Mouse (Mus musculus) liver, embryonic 15.5 days (tissue): ENCODE measurements around the gene Eme2. TPM values are rescaled to one million over a fixed set of nuclear protein-coding genes. Genes with fewer than 3 reads are reported as not detected.

Source experiments
- ATAC-seq: fragments of 200-750 bp; cut with Nextera tagmentation; 2 replicates; pipeline ENCODE4 v1.8.0; 2017; ENCODE audit warnings: moderate number of reproducible peaks, mild to moderate bottlenecking, moderate library complexity; ENCODE audit not compliant: insufficient read depth
- H3K27ac ChIP-seq: fragments of 300-500 bp; sonication (generic); replicated peaks from 2 replicates; pipeline ENCODE4 v1.5.1; 2015; ENCODE audit warnings: mild to moderate bottlenecking, inconsistent platforms
- H3K27me3 ChIP-seq: fragments of 300-500 bp; sonication (generic); 2 replicates; pipeline ENCODE4 v1.6.1; 2015; ENCODE audit warnings: mild to moderate bottlenecking, inconsistent platforms
- H3K36me3 ChIP-seq: fragments of 300-500 bp; sonication (generic); replicated peaks from 2 replicates; pipeline ENCODE4 v1.6.1; 2015; ENCODE audit warnings: moderate library complexity, mild to moderate bottlenecking, inconsistent platforms
- H3K4me1 ChIP-seq: fragments of 300-500 bp; sonication (generic); replicated peaks from 2 replicates; pipeline ENCODE4 v1.6.1; 2015; ENCODE audit warnings: inconsistent platforms
- H3K4me2 ChIP-seq: fragments of 300-500 bp; sonication (generic); 2 replicates; pipeline ENCODE4 v1.6.1; 2015; ENCODE audit warnings: moderate library complexity, mild to moderate bottlenecking, inconsistent platforms
- H3K4me3 ChIP-seq: fragments of 300-500 bp; sonication (generic); replicated peaks from 2 replicates; pipeline ENCODE4 v1.5.1; 2015; ENCODE audit warnings: mild to moderate bottlenecking, inconsistent platforms
- H3K9ac ChIP-seq: fragments of 300-500 bp; sonication (generic); 2 replicates; pipeline ENCODE4 v1.6.1; 2015; ENCODE audit warnings: moderate library complexity, mild to moderate bottlenecking, inconsistent platforms
- H3K9me3 ChIP-seq: fragments of 300-500 bp; sonication (generic); replicated peaks from 2 replicates; pipeline ENCODE4 v1.6.1; 2016; ENCODE audit warnings: inconsistent platforms
- WGBS: fragments of 180-500 bp; shearing (Covaris S2); methylation state at CpG from one replicate; pipeline ENCODE4 v1.1.7; 2015; ENCODE audit warnings: mixed read lengths; ENCODE audit not compliant: insufficient replicate concordance; 5-methylcytosine and 5-hydroxymethylcytosine counted together
- polyA plus RNA-seq: library from polyadenylated mRNA; unstranded; fragments of >200 nt; fragmentation: Nextera tagmentation; extraction: Ambion mirVana; gene quantifications from 2 replicates; pipeline ENCODE4 v1.2.1, GENCODE M21; 2015

Eme2 gene
- polyA plus RNA-seq, 1 experiment from 2014 or later, result 11.5 TPM

DNA sequence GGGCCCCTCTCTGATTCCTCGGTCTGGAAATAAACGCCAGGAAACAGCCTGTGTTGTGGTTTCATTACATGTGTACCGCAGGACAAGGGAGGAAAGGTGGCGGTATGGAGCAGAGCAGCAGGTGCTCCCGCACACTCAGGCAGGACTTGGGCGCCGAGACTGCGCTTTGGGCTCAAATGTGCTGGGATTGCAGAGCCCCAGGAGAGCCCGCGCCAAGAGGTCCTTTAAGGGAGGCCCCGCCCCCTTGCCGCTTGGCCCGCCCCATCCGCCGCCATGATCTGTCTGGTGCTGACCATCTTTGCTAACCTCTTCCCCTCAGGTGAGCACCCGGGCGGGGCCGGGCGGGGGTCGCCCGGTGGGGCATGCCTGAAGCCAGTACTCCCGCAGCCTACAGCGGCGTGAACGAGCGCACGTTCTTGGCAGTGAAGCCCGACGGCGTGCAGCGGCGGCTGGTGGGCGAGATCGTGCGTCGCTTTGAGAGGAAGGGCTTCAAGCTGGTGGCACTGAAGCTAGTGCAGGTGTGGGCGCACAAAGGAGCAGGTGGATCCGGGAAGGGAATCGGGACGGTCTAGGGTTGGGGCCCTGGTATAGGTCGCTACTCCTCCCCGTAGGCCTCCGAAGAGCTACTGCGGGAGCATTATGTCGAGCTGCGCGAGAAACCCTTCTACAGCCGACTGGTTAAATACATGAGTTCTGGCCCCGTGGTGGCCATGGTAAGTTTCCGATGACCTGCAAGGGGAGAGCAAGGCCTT is 1.5 kb upstream of the Eme2 start, which contains the start of gene Nme3:
TSS of gene Nme3 (plus strand) at position 260 of the 752 bp plus-strand sequence.
- peak within 1 kb of the TSS; percentile 92 for H3K9ac ChIP-seq
- peak within 1 kb of the TSS; percentile 89 for H3K27ac ChIP-seq
- peak; percentile 73 for ATAC-seq
- WGBS, result 1% methylated on average over 50 of the region's 50 CpGs
- H3K4me1 ChIP-seq, result peaks cover 63% of the 10 kb centered on the region
- no peaks in the 10 kb centered on the region for H3K27me3 ChIP-seq
- H3K4me3 ChIP-seq, result peak within 1 kb of the TSS; percentile 95
- peaks cover 75% of the 10 kb centered on the region for H3K36me3 ChIP-seq
- H3K4me2 ChIP-seq, result peak within 1 kb of the TSS; percentile 87
- H3K9me3 ChIP-seq, result no peaks in the 10 kb centered on the region

DNA sequence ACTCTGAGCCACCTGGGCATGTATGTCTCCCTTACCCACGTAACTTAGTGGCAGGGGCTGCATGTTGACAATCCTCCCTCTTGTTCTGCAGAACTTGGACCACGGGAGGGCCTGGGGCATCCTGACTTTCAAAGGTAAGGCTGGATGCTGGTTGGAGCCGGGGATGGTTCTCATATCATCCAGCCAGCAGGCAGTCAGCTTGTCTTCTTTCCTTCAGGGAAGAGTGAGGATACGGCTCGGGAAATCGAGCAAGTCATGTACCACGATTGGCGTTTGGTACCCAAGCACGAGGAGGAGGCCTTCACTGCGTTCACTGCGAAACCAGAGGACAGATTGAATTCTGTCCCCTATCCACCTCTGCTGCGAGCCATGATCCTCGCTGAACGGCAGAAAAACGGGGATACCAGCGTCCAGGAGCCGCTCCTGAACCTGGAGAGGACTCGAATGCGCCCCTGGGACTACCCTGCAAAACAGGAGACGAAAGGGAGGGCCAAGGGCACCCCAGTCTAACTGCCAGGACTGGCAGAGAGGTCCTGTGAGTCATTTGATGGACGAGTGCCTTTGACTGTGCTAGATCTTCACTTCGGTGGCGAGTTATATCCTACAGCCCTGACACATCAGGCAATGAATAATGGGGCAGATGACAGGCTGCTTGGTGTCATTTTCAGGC is 819 bp upstream of the Eme2 start:
- Histone ChIP-seq H3K36me3 (peaks cover 75% of the 10 kb centered on the region), H3K27ac (peak overlapping the region; percentile 89), H3K4me3 (peak overlapping the region; percentile 95), H3K4me1 (peaks cover 63% of the 10 kb centered on the region), H3K4me2 (peak overlapping the region; percentile 87), H3K27me3 (no peaks in the 10 kb centered on the region), H3K9me3 (no peaks in the 10 kb centered on the region), H3K9ac (peak overlapping the region; percentile 92)
- no peak for ATAC-seq
- 5% methylated on average over 23 of the region's 23 CpGs for WGBS

DNA sequence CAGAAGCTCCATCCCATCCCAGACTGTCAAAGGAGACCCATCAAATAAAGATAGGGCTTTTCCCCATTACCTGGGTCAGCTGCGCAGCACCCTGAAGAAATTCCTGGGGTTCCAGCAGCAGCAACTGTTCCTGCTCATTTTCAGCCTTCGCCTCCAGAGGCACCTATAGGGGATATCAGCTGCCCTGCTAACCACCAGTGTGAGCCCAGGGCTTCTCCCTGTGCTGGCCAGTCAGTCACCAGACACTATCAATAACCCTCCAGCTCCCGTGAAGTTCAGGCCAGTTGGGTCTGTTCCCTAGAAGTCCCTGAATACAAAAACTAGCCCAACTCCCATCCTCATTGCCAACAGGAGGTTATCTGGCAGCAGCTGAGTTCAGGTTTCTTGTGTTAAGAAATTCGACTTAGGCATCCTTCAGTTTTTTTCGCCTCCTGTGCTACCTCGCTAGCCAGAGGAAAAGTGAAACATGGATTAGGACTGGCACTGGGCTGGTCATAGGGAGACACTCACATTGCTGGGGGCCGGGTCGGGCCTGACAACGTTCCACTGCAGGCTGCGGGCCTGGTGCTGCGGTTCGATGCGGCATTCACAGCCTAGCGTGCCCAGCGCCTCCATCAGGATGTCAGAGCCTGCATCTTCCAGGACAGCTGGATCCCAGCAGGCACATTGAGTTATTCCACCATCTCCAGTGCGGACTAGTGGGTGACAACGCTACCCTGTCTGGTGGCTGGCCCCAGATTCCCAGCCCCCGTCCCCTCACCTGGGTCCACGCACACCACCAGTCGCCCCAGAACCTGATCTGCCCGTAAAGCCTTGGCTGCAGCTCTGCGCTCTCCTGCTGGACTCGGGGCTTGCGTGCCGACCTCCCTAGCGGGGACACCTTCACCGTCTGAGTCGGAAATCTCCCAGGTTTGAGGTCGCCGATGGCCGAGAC is 559 bp downstream of the Eme2 start:
- ATAC-seq, result peak; percentile 4
- H3K36me3 ChIP-seq, result peaks cover 75% of the 10 kb centered on the region
- H3K27ac ChIP-seq, result peak overlapping the region; percentile 89
- 8% methylated on average over 31 of the region's 31 CpGs for WGBS
- H3K9ac ChIP-seq, result peak overlapping the region; percentile 92
- H3K27me3 ChIP-seq, result no peaks in the 10 kb centered on the region
- H3K4me2 ChIP-seq, result peak overlapping the region; percentile 87
- H3K4me1 ChIP-seq, result peaks cover 69% of the 10 kb centered on the region
- peak overlapping the region; percentile 95 for H3K4me3 ChIP-seq
- H3K9me3 ChIP-seq, result no peaks in the 10 kb centered on the region

DNA sequence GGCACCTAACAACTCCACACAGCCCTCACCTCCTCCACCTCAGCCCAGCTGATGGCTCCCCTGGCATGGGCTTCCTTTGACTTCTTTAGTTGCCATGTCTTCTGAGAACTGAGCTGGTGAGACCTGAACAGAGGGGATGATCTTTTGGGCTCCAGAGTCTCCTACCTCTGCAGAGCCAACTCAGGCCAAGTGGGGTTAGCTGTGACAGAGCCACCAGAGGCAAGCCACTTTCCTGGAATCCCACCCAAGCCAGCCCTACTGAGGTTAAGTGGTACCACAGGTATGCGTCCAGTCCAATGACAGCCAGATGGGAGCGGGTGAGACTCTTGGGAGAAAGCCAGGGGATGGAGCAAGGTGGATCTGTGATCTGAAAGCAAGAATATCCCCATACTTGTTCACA is 1.6 kb downstream of the Eme2 start:
- no peak overlapping the region; the same call in 1 of the 2 replicates for H3K4me3 ChIP-seq
- 91% methylated on average over 2 of the region's 2 CpGs for WGBS
- no peaks in the 10 kb centered on the region for H3K9me3 ChIP-seq
- no peak for ATAC-seq
- H3K36me3 ChIP-seq, result peaks cover 75% of the 10 kb centered on the region
- H3K27ac ChIP-seq, result no peak overlapping the region
- peak overlapping the region; percentile 92; the same call in 1 of the 2 replicates for H3K9ac ChIP-seq
- H3K27me3 ChIP-seq, result no peaks in the 10 kb centered on the region
- peak overlapping the region; percentile 87 for H3K4me2 ChIP-seq
- peaks cover 74% of the 10 kb centered on the region for H3K4me1 ChIP-seq

DNA sequence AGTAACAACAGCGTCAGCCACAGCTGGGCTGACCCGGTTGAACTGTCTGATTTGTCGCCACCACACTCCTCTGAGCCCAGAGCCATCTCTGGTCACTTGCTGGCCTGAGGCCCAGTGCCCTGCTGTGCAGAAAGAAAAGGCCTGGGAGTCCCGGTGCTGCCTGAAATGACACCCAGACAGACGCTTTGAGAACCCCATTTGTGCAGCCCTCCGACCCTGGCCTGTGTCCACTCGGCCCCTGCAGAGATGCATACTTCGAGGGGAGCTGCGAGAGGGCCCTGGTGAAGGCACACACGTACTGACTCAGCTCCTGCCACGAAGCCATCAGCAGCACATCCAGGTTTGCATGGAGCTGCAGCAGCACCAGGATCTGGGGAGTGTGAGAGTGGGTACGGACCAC is 2.1 kb downstream of the Eme2 start:
- H3K4me2 ChIP-seq, result no peak overlapping the region
- ATAC-seq, result no peak
- 87% methylated on average over 12 of the region's 12 CpGs for WGBS
- peaks cover 74% of the 10 kb centered on the region for H3K4me1 ChIP-seq
- peaks cover 74% of the 10 kb centered on the region for H3K36me3 ChIP-seq
- no peak overlapping the region for H3K4me3 ChIP-seq
- H3K27me3 ChIP-seq, result no peaks in the 10 kb centered on the region
- no peak overlapping the region for H3K27ac ChIP-seq
- H3K9ac ChIP-seq, result no peak overlapping the region
- H3K9me3 ChIP-seq, result no peaks in the 10 kb centered on the region

DNA sequence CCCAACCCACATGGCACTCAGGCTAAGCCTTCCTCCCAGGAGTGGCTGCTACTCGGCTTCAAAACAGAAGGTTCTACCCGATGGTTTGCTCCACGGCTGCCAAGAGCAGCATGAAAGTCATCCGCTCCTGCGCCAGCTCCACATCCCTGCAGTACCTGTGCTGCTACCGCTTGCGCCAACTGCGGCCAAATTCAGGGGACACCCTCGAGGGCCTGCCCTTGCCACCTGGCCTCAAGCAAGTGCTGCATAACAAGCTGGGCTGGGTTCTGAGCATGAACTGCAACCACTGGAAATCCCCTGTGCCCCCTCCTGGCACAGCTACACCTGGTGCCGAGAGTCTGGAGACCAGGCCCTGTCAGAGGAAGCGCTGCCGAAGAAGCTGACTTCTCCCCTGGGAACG is 3.6 kb downstream of the Eme2 start:
- no peak overlapping the region for H3K27ac ChIP-seq
- no peaks in the 10 kb centered on the region for H3K27me3 ChIP-seq
- no peak overlapping the region for H3K4me3 ChIP-seq
- no peak overlapping the region for H3K4me2 ChIP-seq
- peaks cover 62% of the 10 kb centered on the region for H3K36me3 ChIP-seq
- WGBS, result 85% methylated on average over 13 of the region's 13 CpGs
- no peak for ATAC-seq
- no peaks in the 10 kb centered on the region for H3K9me3 ChIP-seq
- no peak overlapping the region for H3K9ac ChIP-seq
- peaks cover 69% of the 10 kb centered on the region for H3K4me1 ChIP-seq

DNA sequence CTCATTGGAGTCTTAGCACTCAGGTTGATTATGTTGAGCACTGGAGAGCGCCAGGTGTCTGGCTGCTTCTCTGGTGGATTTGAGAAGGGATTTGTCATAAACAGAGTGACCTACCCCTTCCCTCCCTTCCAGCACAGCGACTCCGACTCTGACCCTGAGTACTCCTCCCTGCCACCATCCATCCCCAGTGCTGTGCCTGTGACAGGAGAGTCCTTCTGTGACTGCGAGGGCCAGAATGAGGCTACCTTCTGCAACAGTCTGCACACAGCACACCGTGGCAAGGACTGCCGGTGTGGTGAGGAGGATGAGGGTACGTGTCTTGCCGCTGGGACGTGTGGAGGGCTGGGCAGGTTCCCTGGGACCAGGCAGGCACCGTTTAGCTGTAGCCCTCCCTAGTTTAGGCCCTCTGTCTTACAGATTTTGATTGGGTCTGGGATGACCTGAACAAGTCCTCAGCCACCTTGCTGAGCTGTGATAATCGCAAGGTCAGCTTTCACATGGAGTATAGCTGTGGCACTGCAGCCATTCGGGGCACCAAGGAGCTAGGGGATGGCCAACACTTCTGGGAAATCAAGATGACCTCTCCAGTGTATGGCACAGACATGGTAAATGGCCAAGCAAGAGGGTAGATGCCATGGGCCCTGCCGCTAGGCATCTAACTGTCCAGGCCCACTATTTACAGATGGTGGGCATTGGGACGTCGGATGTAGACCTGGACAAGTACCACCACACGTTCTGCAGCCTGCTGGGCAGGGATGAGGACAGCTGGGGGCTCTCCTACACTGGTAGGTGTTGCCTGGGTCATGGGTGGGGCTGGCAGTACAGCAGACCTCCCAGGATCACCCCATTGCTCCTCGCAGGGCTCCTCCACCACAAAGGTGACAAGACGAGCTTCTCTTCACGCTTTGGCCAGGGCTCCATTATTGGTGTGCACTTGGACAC is 4.5 kb downstream of the Eme2 start:
- peaks cover 63% of the 10 kb centered on the region for H3K4me1 ChIP-seq
- no peaks in the 10 kb centered on the region for H3K27me3 ChIP-seq
- H3K27ac ChIP-seq, result no peak overlapping the region; the same call in 1 of the 2 replicates
- no peak for ATAC-seq
- H3K36me3 ChIP-seq, result peaks cover 62% of the 10 kb centered on the region
- 84% methylated on average over 19 of the region's 19 CpGs for WGBS
- no peak overlapping the region for H3K4me2 ChIP-seq
- no peaks in the 10 kb centered on the region for H3K9me3 ChIP-seq
- H3K4me3 ChIP-seq, result no peak overlapping the region
- H3K9ac ChIP-seq, result no peak overlapping the region

DNA sequence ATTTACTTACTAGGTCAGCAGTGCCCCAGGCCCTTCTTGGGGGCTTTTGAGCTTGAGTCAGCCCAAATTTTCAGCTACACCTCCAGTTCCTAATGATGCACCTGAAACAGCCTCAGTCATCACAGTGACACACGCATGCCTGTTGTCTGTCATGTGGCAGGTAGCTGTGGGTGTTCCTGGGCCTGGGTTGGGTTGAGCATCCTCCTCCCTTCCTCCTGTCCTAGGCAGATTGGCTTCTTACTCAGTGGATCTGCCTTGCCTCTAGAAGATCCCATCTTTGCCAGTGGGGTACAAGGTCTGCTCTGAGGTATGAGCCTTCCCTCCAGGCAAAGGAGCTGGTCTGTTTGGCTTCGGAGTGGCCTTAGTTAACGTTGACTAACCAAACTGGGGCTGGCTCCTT is 6.0 kb downstream of the Eme2 start:
- peak overlapping the region; percentile 84 for H3K4me2 ChIP-seq
- WGBS, result 81% methylated on average over 3 of the region's 3 CpGs
- peaks cover 70% of the 10 kb centered on the region for H3K4me1 ChIP-seq
- 0 out of 2 replicates have a peak overlapping the region, but pooled peaks have one; percentile 96 for H3K4me3 ChIP-seq
- no peak overlapping the region for H3K9ac ChIP-seq
- H3K27me3 ChIP-seq, result no peaks in the 10 kb centered on the region
- H3K9me3 ChIP-seq, result no peaks in the 10 kb centered on the region
- H3K36me3 ChIP-seq, result peaks cover 75% of the 10 kb centered on the region
- H3K27ac ChIP-seq, result peak overlapping the region; percentile 94; the same call in 1 of the 2 replicates
- ATAC-seq, result no peak

DNA sequence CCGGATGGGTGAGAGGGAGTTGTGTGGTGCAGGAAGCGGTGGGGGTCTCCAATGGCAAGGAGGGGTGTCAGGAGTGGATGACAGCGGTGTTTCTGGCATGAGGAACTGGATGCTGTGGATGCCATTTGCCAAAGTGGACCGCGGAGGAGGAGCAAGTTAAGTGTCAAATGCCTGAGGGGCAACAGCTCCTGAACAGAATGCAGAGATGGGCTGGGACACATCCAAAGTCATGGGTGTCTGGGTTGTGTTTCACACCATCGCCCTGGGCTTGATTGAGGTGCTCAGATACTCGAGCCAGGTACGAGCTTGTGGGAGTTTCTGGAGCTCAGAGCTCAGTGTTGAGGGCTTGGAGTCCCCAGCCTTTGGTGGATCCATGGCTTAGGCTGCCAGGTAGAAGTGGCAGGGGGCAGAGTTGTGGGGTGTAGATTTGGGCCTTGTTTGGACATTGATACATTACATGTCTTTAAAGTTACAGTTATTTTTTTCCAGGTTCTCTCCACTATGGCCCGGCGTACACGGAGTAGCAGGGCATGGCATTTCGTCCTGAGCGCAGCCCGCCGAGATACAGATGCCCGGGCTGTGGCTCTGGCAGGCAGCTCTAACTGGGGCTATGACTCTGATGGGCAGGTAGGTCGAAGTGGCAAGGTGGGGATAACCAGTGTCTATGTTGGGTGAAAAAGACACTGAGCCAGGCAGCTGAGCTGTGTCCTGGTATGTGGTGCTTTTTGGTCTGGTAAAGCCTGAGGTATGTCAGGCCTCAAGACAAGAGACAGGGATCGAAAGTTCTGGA is 7.4 kb downstream of the Eme2 start:
- peak overlapping the region; percentile 84 for H3K4me2 ChIP-seq
- H3K4me3 ChIP-seq, result peak overlapping the region; percentile 96
- peaks cover 75% of the 10 kb centered on the region for H3K36me3 ChIP-seq
- peaks cover 67% of the 10 kb centered on the region for H3K4me1 ChIP-seq
- H3K9me3 ChIP-seq, result no peaks in the 10 kb centered on the region
- H3K9ac ChIP-seq, result peak overlapping the region; percentile 96
- ATAC-seq, result no peak
- H3K27me3 ChIP-seq, result no peaks in the 10 kb centered on the region
- whole genome bisulfite sequencing, result 55% methylated on average over 18 of the region's 18 CpGs
- peak overlapping the region; percentile 94 for H3K27ac ChIP-seq
